Mouse (Mus musculus) heart, postnatal 10 days (tissue): ENCODE measurements around the gene Tas1r1. TPM values are rescaled to one million over a fixed set of nuclear protein-coding genes. Genes with fewer than 3 reads are reported as not detected.
"Not testable (repeated sequence)": the region's sequence is repeated elsewhere in the genome, so short reads cannot be mapped to it uniquely, and the experiment has no call there.

ENCODE experiments used
- DNase-seq, 2 experiments: peaks; one replicate each; pipeline ENCODE4 v3.0.0; 2021
- intact Hi-C: fragments of 180-260 bp; cut with DNase I; formaldehyde crosslinking; loops from one replicate; pipeline ENCODE4 v1.15.1; 2025
- total RNA-seq, 2 experiments: library from RNA; stranded (reverse); gene quantifications; 2 replicates each; pipeline ENCODE4 v1.2.3; 2021

Gene Tas1r1
- total RNA-seq, 2 experiments from 2014 or later = 0.10 to 0.17 TPM

- intact Hi-C loops = no loop called here
- DNase-seq = no peak
Measured at GRCm38 (mm10) chr4:152044609-152045008, 6.2 kb upstream of the Tas1r1 start.

GRCm38 (mm10) chr4:152043171-152043570, 4.8 kb upstream of the Tas1r1 start:
- no peak for DNase-seq
- intact Hi-C loops = no loop called here

- DNase-seq = no peak
- intact Hi-C loops = no loop called here
Measured at GRCm38 (mm10) chr4:152041924-152042641, 3.7 kb upstream of the Tas1r1 start.

- intact Hi-C loops = loop anchor here (2.0 kb wide), 1 partner anchor 57 kb away; no protein-coding TSS in a partner anchor
- DNase-seq = no peak
Measured at GRCm38 (mm10) chr4:152039831-152040310, 1.5 kb upstream of the Tas1r1 start.

GRCm38 (mm10) chr4:152038985-152039830, 840 bp upstream of the Tas1r1 start, which contains the start of gene Nol9:
Gene Nol9, plus strand, starts transcription at chr4:152039321.
- peak; percentile 93 to 97 for DNase-seq
- intact Hi-C loops = loop anchor here (2.0 kb wide), 1 partner anchor 58 kb away; no protein-coding TSS in a partner anchor

- not testable (repeated sequence) for DNase-seq
- intact Hi-C loops = loop anchor here (1.0 kb wide), 1 partner anchor 55 kb away; no protein-coding TSS in a partner anchor
Measured at GRCm38 (mm10) chr4:152036464-152036863, 1.9 kb downstream of the Tas1r1 start.

- intact Hi-C loops = no loop called here
- DNase-seq = no peak
Measured at GRCm38 (mm10) chr4:152032922-152033321, 5.4 kb downstream of the Tas1r1 start.

- DNase-seq = no peak
- intact Hi-C loops = no loop called here
Measured at GRCm38 (mm10) chr4:152029997-152030396, 8.4 kb downstream of the Tas1r1 start.

GRCm38 (mm10) chr4:152029087-152029486, 9.3 kb downstream of the Tas1r1 start:
- intact Hi-C loops = no loop called here
- peak in 1 of 2 experiments; percentile 36 for DNase-seq

GRCm38 (mm10) chr4:152028456-152028855, 9.9 kb downstream of the Tas1r1 start:
- intact Hi-C loops = no loop called here
- DNase-seq = no peak

GRCm38 (mm10) chr4:152027524-152027923, 10.8 kb downstream of the Tas1r1 start, which contains the start of gene Zbtb48:
Gene Zbtb48, minus strand, starts transcription at chr4:152027671.
- intact Hi-C loops = loop anchor here (2.0 kb wide), 1 partner anchor 17 kb away; no protein-coding TSS in a partner anchor
- peak; percentile 98 for DNase-seq

- peak in 1 of 2 experiments; percentile 63 for DNase-seq
- intact Hi-C loops = loop anchor here (2.0 kb wide), 1 partner anchor 16 kb away; no protein-coding TSS in a partner anchor
Measured at GRCm38 (mm10) chr4:152026751-152027508, 11.4 kb downstream of the Tas1r1 start.

GRCm38 (mm10) chr4:152024525-152024924, 13.8 kb downstream of the Tas1r1 start:
- intact Hi-C loops = no loop called here
- no peak for DNase-seq

- no peak for DNase-seq
- intact Hi-C loops = no loop called here
Measured at GRCm38 (mm10) chr4:152022506-152022905, 15.9 kb downstream of the Tas1r1 start.

GRCm38 (mm10) chr4:152021568-152022097, 16.7 kb downstream of the Tas1r1 start:
- intact Hi-C loops = no loop called here
- no peak for DNase-seq

GRCm38 (mm10) chr4:152020024-152020423, 18.3 kb downstream of the Tas1r1 start:
- intact Hi-C loops = no loop called here

GRCm38 (mm10) chr4:152019073-152019472, 19.3 kb downstream of the Tas1r1 start:
- DNase-seq = no peak
- intact Hi-C loops = no loop called here

More at GRCm38 (mm10) chr4:152020024-152020423, 18.3 kb downstream of the Tas1r1 start:
- DNase-seq = no peak

- DNase-seq = peak; percentile 69 to 75
Measured at GRCm38 (mm10) chr4:152013036-152013813, 25.1 kb downstream of the Tas1r1 start.

GRCm38 (mm10) chr4:152012109-152012508, 26.3 kb downstream of the Tas1r1 start:
- DNase-seq = no peak
- intact Hi-C loops = no loop called here

More at GRCm38 (mm10) chr4:152013036-152013813, 25.1 kb downstream of the Tas1r1 start:
- intact Hi-C loops = no loop called here
